Mouse (Mus musculus) heart, adult 2 months (tissue): ENCODE measurements at regions not wholly inside any gene's neighbourhood (a gene's known extent, or its start where the extent isn't known, plus 50 kb on each side); places are given as distances from the start of the nearest gene placed in this dataset.

Source experiments
- CTCF ChIP-seq: fragments of 200-600 bp; IDR thresholded peaks from 2 replicates; pipeline ENCODE4 v1.8.1; 2022; ENCODE audit warnings: antibody characterized with exemption, mild to moderate bottlenecking, moderate library complexity
- EP300 ChIP-seq: fragments of 200-500 bp; IDR thresholded peaks from 2 replicates; pipeline ENCODE4 v1.6.1; 2011; ENCODE audit warnings: low read depth, low read length, control low read depth; ENCODE audit not compliant: insufficient read depth
- POLR2A ChIP-seq: fragments of 200-500 bp; IDR thresholded peaks from 2 replicates; pipeline ENCODE4 v1.6.1; 2011; ENCODE audit warnings: mild to moderate bottlenecking, low read depth, low read length, control low read depth; ENCODE audit not compliant: insufficient read depth

- no peak for TF ChIP-seq CTCF
- TF ChIP-seq POLR2A, result no peak
- TF ChIP-seq EP300, result no peak
Observed at GRCm38 (mm10) chr17:84008035-84008681, 160.4 kb upstream of the Haao start.
